Mouse (Mus musculus) midbrain, embryonic 13.5 days (tissue): ENCODE results near the gene Ssxb2. TPM values are rescaled to one million over a fixed set of nuclear protein-coding genes. Genes with fewer than 3 reads are reported as not detected.
"Not testable (repeated sequence)": the region's sequence is repeated elsewhere in the genome, so short reads cannot be mapped to it uniquely, and the experiment has no call there.

Experiments
- ATAC-seq: fragments of 200-750 bp; cut with Nextera tagmentation; 2 replicates; pipeline ENCODE4 v1.8.0; 2017; ENCODE audit warnings: mild to moderate bottlenecking, moderate TSS enrichment, moderate library complexity
- H3K27ac ChIP-seq: fragments of 300-500 bp; sonication (generic); 2 replicates; pipeline ENCODE4 v1.5.1; 2015; ENCODE audit warnings: inconsistent platforms, mild to moderate bottlenecking, moderate library complexity
- H3K27me3 ChIP-seq: fragments of 300-500 bp; sonication (generic); 2 replicates; pipeline ENCODE4 v1.6.1; 2015; ENCODE audit warnings: mild to moderate bottlenecking, inconsistent platforms
- H3K36me3 ChIP-seq: fragments of 300-500 bp; sonication (generic); 2 replicates; pipeline ENCODE4 v1.6.1; 2015; ENCODE audit warnings: mild to moderate bottlenecking, inconsistent platforms
- H3K4me1 ChIP-seq: fragments of 300-500 bp; sonication (generic); replicated peaks from 2 replicates; pipeline ENCODE4 v1.6.1; 2015; ENCODE audit warnings: inconsistent platforms
- H3K4me2 ChIP-seq: fragments of 300-500 bp; sonication (generic); replicated peaks from 2 replicates; pipeline ENCODE4 v1.6.1; 2015; ENCODE audit warnings: moderate library complexity, mild to moderate bottlenecking, inconsistent platforms
- H3K4me3 ChIP-seq: fragments of 300-500 bp; sonication (generic); replicated peaks from 2 replicates; pipeline ENCODE4 v1.5.1; 2015; ENCODE audit warnings: mild to moderate bottlenecking, inconsistent platforms
- H3K9ac ChIP-seq: fragments of 300-500 bp; sonication (generic); replicated peaks from 2 replicates; pipeline ENCODE4 v1.6.1; 2015; ENCODE audit warnings: mild to moderate bottlenecking, inconsistent platforms
- H3K9me3 ChIP-seq: fragments of 300-500 bp; sonication (generic); 2 replicates; pipeline ENCODE4 v1.6.1; 2016; ENCODE audit warnings: mild to moderate bottlenecking, inconsistent platforms
- WGBS: fragments of 180-500 bp; shearing (Covaris S2); methylation state at CpG from one replicate; pipeline ENCODE4 v1.1.7; 2015; 5-methylcytosine and 5-hydroxymethylcytosine counted together
- polyA plus RNA-seq: library from polyadenylated mRNA; unstranded; fragments of >200 nt; fragmentation: Nextera tagmentation; extraction: Ambion mirVana; gene quantifications from 2 replicates; pipeline ENCODE4 v1.2.1, GENCODE M21; 2015

The Ssxb2 gene
- polyA plus RNA-seq, result not detected in 2 replicates

DNA sequence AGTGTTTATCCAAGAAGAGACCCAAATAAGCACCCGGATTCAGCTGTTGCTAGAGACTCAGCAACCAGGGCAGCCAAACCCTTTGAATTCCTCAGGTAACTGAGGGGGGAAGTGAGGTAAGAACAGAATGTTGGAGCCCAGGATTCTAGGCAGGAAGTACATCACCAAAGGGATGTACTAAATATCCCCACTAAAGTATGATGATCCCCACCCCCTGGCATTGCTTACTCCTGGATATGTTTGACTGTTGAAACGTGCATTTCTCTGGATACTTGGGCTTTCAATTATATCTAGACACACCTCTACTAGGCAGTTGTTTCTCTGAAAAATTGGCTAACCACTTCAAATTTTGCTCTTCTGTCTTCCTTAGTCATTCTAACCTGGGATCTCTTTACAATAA lies at the start of gene Ssxb2:
Gene Ssxb2 (minus strand): TSS at position 101 of the 400 bp plus-strand sequence.
- H3K9ac ChIP-seq, H3K9me3 ChIP-seq, H3K27ac ChIP-seq, H3K27me3 ChIP-seq, ATAC-seq, H3K4me1 ChIP-seq, H3K36me3 ChIP-seq, H3K4me3 ChIP-seq, H3K4me2 ChIP-seq: not testable (repeated sequence)
- WGBS, result 59% methylated on average over 2 of the region's 2 CpGs

DNA sequence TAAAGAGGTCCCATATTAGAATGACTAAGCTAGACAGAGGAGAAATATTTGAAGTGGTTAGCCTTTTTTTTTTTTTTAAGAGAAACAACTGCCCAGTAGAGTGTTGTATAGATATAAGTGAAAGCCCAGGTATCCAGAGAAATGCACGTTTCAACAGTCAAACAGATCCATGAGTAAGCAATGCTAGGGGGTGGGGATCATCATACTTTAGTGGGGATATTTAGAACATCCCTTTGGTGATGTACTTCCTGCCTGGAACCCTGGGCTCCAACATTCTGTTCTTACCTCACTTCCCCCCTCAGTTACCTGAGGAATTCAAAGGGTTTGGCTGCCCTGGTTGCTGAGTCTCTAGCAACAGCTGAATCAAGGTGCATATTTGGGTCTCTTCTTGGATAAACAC lies 48.5 kb downstream of the Ssxb2 start, which contains the start of gene Ssxb1:
Gene Ssxb1 (plus strand): TSS at position 301 of the 400 bp plus-strand sequence.
- not testable (repeated sequence) for H3K9me3 ChIP-seq, H3K36me3 ChIP-seq, H3K9ac ChIP-seq, H3K4me1 ChIP-seq, ATAC-seq, H3K27ac ChIP-seq, H3K4me2 ChIP-seq, H3K27me3 ChIP-seq, H3K4me3 ChIP-seq
- WGBS, result 22% methylated on average over 1 of the region's 1 CpGs

Other genes with a start within 250 kb of the Ssxb2 start
- 47.3 and 50.8 TPM in 2 replicates for gene Ftsj1, start 209.3 kb downstream of the Ssxb2 start, polyA plus RNA-seq
- gene Slc38a5, start 190.6 kb downstream of the Ssxb2 start, polyA plus RNA-seq, result 24.8 and 25.5 TPM in 2 replicates
- not detected in 2 replicates for gene Ssxb10, start 134.3 kb downstream of the Ssxb2 start, polyA plus RNA-seq
- gene Ssxb9, start 94.7 kb downstream of the Ssxb2 start, polyA plus RNA-seq, result not detected in 2 replicates
- gene Ssxb1, start 48.4 kb downstream of the Ssxb2 start, polyA plus RNA-seq, result not detected in 2 replicates
- not detected in 2 replicates for gene Gm14459, start 63.2 kb upstream of the Ssxb2 start, polyA plus RNA-seq
- not detected in 2 replicates for gene Ssxb6, start 86.5 kb upstream of the Ssxb2 start, polyA plus RNA-seq
- not detected in 2 replicates for gene Ssxb3, start 130.1 kb upstream of the Ssxb2 start, polyA plus RNA-seq
- not detected in 2 replicates for gene Ssxb8, start 229.1 kb upstream of the Ssxb2 start, polyA plus RNA-seq